Mouse (Mus musculus) spleen, postnatal 10 days (tissue): Measurements from ENCODE around the gene Mylk4.

Experiments
- DNase-seq, 2 experiments: peaks; one replicate each; pipeline ENCODE4 v3.0.0; 2021 to 2022; ENCODE audit warnings: low spot score in 2 of 2

Mylk4 gene

DNA sequence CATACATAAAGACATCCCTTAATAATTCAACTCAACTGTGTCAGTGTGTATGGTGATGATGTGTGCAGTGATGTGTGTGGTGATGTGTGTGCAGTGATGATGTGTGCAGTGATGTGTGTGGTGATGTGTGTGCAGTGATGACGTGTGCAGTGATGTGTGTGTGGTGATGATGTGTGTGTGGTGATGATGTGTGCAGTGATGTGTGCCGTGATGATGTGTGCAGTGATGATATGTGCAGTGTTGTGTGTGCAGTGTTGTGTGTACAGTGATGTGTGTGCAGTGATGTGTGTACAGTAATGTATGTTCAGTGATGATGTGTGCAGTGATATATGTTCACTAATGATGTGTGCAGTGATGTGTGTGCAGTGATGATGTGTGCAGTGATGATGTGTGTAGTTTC, 75.9 kb downstream of the Mylk4 start:
- no peak for DNase-seq

DNA sequence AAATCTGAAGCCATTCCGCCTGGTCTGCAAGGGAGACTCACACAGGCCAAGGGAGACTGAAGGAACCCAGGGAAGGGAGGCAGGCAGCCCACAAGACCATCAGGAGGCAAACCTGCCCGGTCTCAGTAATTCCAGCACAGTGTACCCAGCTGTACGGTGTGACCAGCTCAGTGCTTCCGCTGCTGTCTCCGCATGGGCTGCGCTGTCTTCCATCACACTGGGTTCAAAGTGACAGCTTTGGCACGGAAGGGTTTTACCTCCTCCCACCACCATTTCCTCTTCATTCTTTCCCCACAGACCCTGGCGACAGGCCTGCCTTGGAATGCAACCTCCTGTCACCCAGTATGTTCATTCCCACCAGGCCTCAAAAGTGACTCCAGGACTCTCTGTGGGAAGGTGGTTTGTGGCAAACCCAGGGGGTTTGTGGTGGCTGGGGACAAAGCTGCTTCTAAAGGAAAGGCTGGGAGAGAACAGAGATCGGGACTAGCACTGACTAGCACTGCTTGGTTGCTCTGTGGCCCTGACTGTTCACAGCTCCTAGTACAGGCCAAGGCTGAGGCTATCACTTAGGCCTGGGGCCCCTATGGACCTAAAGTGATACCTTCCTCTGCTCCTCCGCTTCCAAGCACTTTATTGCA, 77.0 kb downstream of the Mylk4 start:
- DNase-seq: no peak

DNA sequence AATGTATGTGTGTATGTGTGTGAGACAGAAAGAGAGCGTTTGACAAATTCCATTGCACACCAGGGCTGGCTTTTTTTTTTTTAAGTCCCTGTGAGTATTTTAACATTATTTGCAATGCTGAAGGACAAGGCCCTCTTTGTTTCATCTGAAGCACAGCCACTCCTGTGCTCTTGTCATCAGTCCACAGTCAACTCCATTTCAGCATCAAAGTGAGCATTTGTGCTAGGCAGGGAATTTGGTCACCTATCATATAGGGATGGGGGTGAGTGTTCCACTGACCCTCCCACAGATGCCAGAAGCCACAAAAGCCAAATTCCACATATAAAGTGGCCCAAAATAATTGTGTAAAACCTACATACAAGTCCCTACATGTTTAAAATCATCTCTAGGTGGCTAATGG, 78.4 kb downstream of the Mylk4 start:
- no peak for DNase-seq

DNA sequence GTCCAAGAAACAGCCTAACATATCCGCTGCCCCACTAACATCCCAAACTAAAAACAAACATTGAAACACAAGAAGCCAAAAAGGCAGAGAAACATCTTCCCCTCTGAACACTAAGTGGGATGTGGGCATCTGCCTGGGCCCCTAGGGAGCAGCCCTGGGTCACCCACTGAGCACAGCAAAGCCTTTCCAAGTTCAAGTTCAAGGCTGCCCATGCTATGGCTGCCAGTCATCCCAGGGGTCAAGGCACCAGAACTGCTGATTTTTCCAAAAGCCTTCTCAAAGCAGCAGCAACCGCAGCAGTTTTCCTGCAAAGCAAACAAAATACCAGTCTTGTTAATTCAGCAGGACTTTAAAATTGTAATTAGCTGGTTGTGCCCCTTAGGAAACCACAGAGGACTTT, 78.8 kb downstream of the Mylk4 start:
- no peak for DNase-seq

DNA sequence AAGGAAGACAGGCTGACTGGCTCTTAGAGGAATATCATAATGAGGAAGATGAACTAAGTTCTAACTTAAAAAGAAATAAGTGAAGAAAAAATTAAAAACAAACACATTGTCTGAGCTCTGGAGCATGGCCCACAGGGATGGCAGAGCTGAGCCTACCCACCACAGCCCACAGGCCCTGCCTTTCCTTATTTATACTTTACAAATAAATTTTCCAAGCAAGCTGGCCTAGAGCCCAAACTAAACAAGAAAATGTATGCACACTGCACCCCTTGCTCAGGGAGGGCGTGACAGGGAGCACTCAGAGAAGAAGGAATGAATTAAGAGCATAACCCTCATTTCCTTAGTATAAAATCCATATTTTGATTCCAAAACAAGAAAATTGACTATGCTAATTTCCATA, 82.2 kb downstream of the Mylk4 start:
- DNase-seq: no peak

DNA sequence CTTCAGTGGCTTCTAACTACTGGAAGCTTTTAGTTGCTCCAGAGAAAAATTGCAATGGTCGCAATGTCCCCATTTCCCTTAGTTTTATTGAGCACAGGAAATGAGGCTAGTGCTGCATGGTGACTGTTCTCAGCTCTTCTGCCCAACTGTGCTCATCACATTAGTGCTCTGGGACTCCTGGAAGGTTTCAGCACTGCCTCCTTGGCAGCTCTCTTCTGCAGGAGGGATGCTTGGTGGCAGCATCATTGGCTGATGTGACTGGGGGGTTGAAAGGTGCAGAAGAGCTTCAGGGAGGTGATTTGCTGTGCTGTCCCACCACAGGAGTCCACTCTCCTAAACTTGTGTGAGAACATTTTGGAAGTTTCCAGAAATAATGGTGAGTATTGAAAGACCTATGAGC, 84.4 kb downstream of the Mylk4 start:
- no peak for DNase-seq

DNA sequence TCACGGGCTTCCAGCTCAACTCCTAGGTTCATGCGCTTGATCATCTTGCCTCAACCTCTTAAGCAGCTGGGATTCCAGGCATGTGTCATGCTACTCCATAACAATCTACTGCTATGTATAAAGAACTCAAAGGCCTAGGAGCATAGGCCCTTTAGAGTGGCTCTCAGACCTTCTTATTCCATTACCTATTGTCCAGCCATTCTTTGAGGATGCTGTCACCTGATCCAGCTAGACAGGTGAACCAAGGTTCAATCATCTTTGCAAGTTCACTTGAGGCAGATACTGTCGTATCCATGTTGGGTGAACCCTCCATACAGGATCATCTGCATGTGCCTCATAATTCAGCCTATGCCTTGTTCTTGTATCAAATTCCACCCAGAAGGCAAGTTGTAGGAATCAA, 84.8 kb downstream of the Mylk4 start:
- no peak for DNase-seq

DNA sequence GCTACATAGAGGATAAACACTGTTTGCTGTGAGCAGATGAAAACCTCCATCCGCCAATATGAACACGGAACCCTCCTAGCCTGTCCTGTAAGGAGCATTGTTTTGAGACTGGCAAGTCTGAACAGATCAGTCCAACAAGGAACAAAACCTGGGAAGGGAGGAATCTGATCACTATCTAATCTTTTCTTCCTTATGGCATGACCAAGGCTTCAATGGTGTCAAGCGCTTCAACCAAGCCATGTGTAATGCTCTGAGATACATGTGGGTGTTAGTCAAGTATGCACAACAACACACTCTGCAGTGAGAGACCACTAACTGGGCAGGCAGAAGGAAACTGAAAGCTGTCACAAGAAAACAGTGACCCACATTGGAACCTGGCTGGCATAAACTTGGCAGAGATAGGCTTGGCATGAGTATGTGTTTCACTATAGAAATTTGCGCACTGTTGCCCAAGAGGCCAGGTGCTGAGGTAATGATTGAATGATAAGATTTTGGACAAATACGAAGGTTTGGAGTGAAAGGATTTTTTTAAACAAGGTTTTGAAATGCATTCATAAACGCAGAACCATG, 89.8 kb downstream of the Mylk4 start:
- no peak for DNase-seq

DNA sequence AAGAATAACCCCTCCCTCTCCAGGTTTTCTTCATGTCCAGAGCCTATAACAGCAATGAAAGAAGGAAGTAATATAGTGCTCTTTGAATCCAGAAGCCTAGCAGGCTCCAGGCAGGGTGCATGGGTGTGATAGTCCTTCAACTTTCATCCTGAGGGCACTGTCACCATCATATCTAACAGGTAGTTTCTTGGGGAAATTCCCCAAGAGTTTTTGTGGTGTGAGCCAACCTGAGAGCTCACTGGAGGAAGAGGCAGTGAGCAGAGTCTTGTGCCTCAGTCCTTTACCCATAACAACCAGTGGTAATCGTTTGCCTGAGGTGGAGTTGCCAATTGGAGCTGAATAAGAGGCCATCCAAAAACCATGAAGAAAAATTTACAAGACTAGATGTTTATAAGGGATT, 91.2 kb downstream of the Mylk4 start:
- no peak for DNase-seq

DNA sequence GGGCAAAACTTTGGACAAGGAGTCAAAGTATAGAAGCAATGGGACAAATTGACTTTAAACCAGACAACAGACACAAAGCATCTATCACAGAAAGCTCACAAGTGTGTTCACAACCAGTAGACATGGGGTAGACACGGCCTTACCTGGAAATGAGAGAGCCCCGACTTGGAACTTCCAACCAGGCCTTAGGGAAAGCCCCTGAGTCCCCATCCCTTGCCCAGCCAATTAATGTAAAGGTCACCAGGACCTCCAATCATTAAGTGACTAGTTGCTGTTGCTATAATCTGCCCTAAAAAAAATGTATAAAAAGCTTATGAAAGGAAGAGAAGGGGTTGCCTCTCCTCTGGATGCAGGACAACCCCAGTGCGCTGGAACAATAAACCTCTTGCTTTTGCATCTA, 93.5 kb downstream of the Mylk4 start:
- no peak for DNase-seq

DNA sequence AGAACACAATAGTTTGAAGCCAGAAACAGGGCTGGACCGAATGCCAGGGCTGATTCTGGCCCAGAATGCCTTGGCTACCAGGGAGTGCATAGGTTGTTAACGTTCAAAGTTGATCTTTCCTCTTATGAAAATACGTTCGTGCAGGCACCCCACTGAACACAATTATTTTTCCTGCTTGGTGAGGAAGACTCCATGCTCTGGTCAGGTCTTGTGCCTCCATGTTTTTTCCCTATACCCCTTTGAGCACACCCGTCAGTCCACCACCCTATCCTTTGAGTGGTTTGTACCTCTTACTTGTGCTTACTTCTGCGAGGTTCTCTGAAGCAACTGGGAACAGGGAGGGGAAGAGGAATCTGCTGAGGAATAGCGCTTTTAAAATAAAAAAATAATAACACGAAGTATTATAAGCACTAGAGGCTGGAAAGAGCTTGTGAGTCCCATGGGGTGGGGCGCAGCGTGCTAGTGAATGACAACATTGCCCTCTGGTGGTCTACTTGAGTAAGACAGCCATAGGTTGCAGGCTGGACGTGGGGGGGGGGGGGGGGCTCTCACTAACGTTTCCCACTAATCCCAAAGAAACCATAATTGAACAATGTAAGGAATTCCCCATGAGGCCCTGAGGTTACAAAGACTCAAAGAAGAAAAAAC, 102.8 kb downstream of the Mylk4 start:
- DNase-seq: peak in 1 of 2 experiments; percentile 60

DNA sequence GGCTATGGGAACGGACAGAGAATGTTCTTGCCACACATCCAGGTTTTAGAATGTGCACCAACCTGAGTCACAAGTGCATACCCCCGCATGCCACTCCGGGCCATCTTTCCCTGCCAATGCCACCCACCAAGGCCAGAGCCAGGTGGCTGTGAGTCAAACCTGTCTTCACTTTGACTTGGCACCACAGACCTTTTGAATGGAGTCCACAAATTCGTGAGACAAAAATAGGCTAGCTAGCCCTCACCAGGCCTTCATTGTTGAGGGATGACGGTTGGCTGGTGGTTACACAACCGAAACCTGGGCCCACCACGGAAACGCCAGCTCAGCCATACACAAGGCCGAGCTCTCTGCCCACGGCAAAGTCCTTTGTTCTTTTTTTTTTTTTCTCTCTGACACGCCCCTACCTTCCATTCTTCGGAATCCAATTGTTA, 103.6 kb downstream of the Mylk4 start:
- no peak for DNase-seq

DNA sequence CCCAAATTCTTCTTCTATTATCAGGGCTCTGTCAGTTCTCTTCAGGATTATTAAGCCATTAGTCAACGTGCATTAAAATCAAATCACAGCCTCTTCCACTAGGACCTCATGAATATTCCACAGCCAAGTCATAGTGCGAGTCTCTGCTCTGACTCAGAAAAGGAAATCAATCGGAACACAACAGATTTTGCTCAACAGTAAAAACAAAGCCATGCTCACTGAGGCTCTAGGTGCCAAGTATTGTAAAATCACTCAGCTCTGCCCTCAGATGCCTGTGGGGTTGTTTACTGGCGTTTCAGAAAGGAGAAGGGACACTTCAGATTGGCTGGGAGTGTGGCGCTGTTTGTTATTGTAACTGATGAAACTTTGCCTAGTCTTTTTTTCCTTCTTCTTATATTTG, 104.8 kb downstream of the Mylk4 start:
- no peak for DNase-seq

DNA sequence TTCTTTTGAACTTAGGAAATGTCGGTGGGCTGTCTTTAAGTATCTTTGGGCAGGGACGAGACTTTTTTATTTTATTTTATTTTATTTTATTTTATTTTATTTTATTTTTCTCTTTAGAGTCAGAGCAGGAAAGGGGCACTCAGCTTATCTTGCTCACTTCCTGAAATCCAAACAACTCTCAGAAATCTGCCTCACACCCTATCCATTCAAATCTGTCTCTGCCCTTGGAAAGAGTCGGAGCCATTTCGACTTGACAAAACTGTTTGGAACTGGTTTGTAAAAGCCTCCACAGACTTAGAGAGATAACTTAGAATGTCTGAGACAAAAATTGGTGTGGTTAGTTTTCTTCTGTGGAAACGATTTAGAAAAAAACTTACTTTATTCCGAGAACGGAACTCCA, 113.0 kb downstream of the Mylk4 start:
- no peak for DNase-seq

DNA sequence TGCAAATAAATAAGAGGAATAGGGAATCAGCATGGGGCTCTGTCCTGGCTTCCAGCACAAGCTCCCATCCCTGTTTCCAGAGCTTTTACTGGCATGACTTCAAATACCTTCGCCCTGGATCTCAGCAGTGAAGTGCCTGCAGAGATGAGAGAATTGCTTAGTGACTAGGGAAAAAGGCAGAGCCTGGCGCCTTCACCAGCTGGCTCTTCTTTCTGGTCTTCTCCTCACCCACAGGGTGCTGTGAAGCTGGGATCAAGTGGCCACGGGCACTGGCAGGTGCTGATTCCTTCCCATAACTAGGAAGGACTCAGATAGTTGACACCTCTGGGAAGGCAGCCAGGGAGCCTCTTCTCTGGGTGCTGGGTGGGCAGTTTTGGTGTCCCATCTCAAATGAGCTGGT, 115.5 kb downstream of the Mylk4 start:
- no peak for DNase-seq

DNA sequence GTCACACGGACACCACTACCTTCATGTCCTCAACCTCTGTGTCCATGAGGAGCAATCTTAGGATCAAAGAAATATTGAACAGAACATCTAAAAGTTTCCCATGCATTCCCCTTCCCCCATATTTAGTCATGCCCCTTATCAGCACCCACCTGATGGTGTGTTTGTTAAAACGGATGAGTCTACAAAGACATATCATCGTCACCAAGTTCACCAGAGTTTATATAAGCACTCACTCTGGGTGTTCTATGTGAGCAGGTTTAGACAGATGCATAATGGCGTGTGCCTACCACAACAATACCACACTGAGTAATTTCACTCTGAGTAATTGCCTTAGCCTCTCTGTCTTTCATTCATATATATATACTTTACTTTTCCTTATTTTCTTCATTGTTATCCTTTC, 116.4 kb downstream of the Mylk4 start:
- DNase-seq: no peak

DNA sequence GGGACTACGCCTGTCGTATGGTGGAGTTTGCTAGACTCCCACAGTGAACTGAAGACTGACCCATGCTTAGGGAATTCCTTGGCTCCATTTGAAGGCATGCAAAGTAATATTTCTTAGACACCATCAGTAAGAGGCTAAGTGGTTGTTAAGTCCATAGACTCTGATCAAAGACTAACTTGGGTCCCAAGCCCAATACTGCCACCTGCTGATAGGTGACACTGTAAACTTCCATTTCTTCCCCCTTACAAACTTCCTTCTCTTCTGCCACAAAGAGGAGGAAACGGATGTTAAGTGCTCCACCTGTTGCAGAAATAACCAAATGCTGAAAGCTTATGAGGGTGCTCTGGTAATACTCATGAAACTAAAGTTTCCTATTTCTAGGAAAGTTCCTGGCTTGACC, 121.7 kb downstream of the Mylk4 start:
- peak in 1 of 2 experiments; percentile 21 for DNase-seq

DNA sequence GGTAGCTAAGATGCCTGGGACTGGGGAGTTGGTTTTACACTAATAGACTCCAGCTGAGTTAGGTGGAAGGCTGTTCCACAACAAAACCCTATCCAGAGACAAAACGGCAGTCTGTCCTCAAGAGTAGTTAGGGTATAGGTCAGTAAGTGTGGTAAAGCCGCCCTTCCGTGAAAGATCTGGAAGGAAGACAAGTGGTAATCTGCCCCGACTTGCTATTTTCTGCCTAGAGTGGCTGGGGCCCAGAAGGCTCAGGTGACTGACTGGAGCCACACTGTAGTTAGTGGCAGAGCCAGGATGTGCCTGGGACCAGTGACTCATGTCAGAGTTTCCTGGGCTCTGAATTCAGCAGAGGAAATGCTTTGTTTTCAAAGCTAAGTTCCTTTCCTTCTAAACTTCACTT, 123.5 kb downstream of the Mylk4 start:
- no peak for DNase-seq

DNA sequence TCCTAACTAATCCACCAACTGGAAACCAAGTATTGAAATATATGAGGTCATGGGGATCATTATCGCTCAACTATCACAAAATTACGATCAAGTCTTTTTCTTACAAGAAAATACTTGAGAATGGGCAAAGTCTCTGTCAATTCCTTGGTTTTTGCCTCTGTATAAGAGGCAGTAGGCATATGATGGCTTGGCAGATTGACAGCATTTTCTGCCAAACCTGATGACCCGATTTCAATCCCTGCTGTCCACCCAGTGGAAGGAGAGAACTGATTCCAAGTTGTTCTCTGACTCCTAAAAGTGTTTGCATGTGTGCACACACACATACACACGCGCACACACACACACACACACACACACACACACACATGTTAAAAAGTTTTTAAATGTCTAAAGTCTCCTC, 124.5 kb downstream of the Mylk4 start:
- no peak for DNase-seq

DNA sequence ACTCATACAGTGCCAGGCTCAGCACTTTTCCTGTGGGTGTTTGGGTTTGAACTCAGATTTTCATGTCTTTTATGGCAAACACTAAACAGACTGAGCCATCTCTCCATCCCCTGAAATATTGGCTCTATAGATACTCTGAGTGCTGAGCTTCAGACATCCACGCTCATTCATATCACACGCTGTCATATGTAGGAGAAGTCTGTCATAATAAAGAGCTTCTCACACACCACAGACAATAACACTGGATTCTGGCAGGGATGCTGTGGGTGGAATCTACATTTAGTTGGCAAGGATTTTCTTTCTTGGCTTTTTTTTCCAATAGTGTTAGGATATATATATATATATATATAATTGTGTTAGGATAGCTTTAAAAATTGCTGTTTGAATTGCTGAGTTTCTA, 126.2 kb downstream of the Mylk4 start:
- DNase-seq: no peak
